Mouse (Mus musculus) testis, adult 2 months (tissue): ENCODE results near the gene Fndc3a.

ENCODE experiments used
- CTCF ChIP-seq: fragments of 200-500 bp; IDR thresholded peaks from 2 replicates; pipeline ENCODE4 v1.5.1; 2012; ENCODE audit warnings: low read depth, mild to moderate bottlenecking, inconsistent platforms, low read length, moderate library complexity; ENCODE audit not compliant: control insufficient read depth, insufficient read depth, insufficient replicate concordance
- POLR2A ChIP-seq: fragments of 200-500 bp; IDR thresholded peaks from 2 replicates; pipeline ENCODE4 v1.6.1; 2012; ENCODE audit warnings: low read depth, mild to moderate bottlenecking, inconsistent platforms, low read length, moderate library complexity; ENCODE audit not compliant: control insufficient read depth

DNA sequence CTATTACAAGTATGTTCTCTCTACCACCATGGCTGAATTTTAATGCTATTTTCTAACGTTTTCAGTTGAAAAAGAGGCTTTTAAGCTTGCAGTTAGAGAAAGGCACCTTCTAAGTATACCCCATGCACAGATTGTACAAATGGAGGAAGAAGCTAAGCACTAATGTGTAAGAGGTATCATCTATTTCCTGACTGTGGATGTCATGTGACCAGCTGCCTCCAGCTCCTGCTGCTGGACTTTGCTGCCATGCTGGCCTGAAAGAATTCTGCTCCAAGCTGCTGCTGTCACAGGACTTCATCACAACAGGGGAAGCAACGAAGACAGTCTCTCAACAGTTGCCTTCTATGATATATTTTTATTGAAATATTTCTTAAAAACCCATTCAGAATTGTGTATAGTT, 76.2 kb downstream of the Fndc3a start:
- no peak for TF ChIP-seq CTCF
- no peak for TF ChIP-seq POLR2A
